Mouse (Mus musculus) monocyte, adult 5-6 weeks (primary cell): ENCODE data around the gene Ccdc85c. TPM values are rescaled to one million over a fixed set of nuclear protein-coding genes. Genes with fewer than 3 reads are reported as not detected.

Experiments used
- ATAC-seq: fragments of 153-309, 156-312 bp; replicated peaks from 2 replicates; pipeline ENCODE4 v1.8.0; 2017; ENCODE audit warnings: mild to moderate bottlenecking; ENCODE audit not compliant: low TSS enrichment, insufficient number of reproducible peaks, severe bottlenecking, poor library complexity, low FRiP score
- total RNA-seq: library from RNA; stranded (forward); fragments of 200-1000, 200-491, 200-594 nt; gene quantifications from 3 replicates; pipeline ENCODE4 v1.2.3, GENCODE M21; 2017

Gene Ccdc85c
- total RNA-seq, 1 experiment from 2014 or later = not detected

GRCm38 (mm10) chr12:108226941-108227340 lies 48.3 kb downstream of the Ccdc85c start:
- ATAC-seq = no peak

GRCm38 (mm10) chr12:108226216-108226615 lies 49.0 kb downstream of the Ccdc85c start:
- ATAC-seq = no peak

GRCm38 (mm10) chr12:108225781-108226180 lies 49.4 kb downstream of the Ccdc85c start:
- no peak for ATAC-seq

- no peak for ATAC-seq
Measured at GRCm38 (mm10) chr12:108223357-108223756, 51.9 kb downstream of the Ccdc85c start.

DNA sequence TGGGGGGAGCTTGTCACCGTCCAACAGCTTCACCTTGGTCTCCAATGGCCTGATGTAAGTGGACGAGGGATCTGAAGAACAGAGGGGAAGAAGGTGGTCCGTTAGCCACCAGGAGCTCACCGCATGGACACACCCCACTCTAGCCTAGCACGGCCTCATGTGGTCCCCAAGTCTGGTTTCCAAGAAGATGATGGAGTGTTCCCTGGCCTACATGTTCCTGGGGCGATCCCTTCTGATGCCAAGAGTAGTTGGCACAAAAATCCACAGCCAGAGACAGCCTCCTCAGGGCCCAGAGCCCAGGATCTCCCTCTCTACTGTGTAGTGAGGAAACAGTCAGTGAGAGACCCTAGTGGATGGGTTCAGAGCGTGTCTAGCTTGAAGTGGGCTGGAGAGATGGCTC lies 53.5 kb downstream of the Ccdc85c start:
- ATAC-seq = no peak

GRCm38 (mm10) chr12:108221206-108221605 lies 54.0 kb downstream of the Ccdc85c start:
- no peak for ATAC-seq

DNA sequence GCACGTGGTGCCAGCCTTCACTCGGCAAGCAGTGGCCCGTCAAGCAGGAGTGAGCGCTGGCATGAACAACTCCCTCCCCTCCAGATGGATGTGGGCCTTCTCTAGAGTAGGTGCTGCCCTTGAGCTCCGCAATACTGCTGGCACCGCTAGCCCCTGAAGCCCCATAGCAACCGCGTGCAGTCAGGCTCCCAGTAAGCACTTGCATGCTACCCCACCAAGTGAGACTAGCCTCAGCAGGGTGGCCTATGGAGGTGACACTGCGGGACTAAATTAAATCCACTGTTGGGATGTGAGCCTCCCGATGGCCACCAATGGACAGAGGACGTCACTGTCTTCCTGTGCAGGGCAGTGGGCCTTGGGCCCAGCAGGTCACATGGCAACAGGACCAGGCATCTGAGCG lies 54.6 kb downstream of the Ccdc85c start:
- no peak for ATAC-seq

DNA sequence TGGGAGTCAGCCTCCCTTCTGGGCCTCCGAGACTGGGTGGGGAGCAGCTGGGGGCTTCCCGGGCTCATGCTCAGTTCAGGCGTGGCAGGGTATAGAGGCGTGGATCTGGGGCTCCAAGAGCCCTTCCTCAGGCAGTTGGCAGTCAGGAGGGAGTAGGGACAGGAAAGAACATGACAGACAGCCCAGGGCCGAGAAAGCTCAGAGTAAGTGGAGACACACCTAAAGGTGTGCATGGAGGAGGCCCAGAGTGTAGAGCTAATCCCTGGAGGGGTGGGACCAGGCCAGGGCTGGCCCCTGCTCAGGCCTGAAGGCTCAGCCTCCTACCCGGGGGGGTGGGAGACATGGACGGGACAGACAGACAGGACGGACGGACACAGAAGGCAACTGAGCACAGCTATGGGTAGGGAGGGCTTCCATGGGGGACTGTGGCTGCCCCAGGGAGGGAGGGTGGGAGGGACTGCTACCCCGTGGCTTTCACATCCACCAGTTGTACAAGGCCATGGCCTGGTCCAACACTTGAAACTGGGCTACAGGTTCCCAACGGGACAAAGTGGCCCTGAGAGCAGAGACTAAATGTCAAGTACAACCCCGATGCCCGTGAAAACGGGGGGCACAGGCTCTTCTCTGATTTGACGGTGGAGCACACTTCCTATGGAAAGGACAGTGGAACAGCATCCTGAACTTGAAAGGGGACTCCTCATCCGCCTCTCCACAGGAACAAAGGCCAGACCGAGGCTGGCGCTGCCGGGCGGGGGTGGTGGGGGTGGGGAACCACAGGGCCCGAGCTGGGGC lies 55.2 kb downstream of the Ccdc85c start:
- ATAC-seq = no peak

DNA sequence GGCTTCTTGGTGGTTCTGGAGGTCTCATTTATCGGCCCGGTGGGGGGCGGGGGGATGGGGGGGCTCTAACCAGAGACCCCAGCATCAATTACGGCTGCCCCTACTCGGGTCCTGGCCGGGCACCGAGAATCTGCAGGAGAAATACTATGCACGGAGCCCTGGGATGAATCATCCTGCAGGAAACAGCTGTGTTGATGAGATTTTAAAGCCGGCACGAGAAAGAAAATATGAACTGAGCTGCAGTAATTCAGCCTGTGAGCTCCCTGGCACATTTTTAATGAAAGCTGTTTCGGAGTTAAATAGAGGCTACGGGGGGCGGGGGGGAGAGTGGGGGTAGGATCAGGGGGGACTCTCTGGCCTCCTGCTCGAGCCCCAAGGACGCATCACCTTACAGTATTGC lies 56.1 kb downstream of the Ccdc85c start:
- ATAC-seq = no peak

DNA sequence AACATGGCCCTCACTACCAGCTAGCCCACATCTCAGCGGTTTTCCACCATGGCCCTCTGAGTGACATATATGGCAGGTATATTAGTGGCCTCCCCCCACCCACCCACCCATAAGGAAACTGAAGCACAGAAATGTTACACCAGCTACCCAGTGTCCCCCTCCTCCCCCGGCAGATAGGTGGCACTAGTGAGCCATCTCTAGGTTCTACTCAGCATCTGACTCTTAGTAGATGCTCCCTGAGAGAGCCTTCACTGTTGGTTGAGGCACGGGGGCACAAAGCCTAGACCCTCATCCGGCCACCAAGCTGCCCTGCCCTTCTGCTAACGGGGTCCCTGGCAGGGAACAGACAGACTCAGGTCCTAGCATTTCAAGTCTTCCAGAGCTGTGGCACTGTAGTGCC lies 57.7 kb downstream of the Ccdc85c start:
- ATAC-seq = no peak

DNA sequence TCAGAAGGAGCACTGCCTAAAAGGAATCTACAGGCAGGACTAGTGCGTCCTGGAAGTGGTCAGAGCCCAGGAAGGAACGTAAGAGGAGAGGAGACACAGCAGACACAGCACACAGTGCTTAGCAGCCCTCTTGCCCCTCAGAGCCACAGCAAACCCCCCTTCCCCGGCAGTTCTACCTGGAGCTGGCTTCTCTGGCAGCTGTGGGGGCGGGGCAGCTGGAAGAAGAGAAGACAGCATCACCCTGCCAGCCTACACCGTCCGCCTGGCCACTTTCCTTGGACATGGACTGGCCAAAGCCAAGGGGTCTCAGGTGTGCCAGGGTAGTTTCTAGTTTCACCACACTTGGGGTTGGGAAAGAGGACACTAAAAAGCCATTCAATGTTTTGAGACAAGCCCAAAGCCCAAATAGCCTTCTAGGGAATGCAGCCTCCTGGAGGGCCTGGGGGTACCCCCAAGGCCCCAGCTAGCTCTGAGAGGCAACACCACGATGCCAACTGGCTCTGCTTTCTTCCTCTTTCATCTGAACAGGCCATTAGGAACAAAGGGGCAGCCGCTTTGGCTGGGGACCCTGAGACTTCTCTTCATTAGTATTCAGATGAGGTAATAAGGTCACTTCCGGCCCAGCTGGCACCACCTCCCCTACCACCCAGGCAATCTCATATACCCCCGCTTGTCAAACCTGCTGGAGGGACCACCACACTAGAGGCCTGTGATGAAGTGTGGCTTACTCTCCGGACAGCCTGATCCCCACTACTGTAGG lies 58.4 kb downstream of the Ccdc85c start:
- no peak for ATAC-seq

DNA sequence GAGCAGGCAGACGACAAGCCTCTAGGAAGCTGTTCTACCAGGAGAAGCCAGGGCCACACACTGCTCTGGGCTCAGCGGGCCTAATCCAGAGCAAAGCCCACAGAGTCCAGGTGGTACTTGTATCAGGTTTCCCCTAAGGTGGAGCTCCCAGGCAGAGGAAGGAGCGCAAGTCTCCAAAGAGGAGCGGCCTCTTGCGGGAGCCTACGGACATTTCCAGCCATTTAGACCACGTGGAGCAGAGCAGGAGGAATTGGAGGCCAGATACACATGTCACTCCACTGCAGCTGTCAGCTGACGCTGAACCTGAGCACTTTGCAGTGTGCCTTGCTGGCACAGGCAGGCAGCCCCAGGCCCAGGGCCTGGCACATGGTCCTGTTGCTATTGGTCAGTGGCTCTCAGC lies 60.1 kb downstream of the Ccdc85c start:
- no peak for ATAC-seq

GRCm38 (mm10) chr12:108213090-108214041 lies 61.9 kb downstream of the Ccdc85c start:
- ATAC-seq = no peak

- ATAC-seq = no peak
Measured at GRCm38 (mm10) chr12:108212476-108212875, 62.7 kb downstream of the Ccdc85c start.

- no peak for ATAC-seq
Measured at GRCm38 (mm10) chr12:108212071-108212470, 63.2 kb downstream of the Ccdc85c start.

DNA sequence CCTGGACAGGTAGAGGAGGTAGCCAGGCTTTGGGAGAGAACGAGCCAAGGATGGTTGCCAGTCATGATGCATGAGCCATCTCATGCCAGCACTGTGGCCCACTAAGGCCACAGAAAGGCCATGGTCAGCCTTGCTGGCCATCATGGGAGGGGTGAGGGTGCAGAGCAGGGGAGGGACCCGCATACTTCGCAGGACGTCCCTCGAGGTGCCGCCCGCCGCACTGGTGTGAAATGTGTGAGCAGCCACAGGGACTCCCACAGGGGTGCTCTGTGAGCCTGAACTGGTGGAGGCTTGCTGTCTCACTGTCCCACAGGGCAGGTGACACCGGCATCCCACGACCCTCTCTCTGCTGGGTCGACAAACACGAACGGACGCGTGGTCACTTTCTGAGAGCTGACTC lies 64.6 kb downstream of the Ccdc85c start:
- no peak for ATAC-seq

DNA sequence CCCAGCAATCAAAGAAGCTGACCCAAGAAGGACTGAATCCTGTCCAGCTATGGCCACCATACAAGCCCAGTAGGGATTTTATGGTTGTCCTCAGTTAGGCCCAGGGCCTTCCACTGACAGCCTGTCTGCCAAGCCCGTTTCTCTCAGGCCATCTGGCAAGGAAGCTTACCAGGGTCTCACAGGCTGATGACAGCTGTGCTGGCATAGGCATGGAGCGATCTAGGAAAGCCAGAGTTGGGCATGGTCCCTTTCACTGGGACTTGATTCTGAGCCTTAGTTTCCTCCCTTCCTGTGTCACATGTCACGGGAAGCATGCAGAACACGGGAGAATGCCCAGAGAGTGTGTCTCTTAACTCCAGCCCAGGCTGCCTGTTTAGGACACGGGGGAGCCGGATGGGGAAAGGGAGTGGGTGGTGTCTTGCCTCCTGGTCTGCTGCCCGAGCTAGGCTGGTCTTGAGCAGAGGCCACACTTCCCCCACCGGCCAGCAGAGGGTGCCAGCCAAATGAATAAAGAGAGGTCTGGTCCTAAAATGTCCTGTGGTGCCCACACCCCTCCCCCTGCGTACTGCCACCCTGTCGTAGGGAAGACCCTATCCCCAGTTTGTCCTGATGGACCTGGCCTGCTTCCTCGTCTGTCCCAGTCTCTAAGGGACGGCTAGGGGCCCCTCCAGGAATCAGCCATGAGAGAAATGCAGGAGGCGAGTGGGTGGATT lies 66.3 kb downstream of the Ccdc85c start:
- no peak for ATAC-seq

DNA sequence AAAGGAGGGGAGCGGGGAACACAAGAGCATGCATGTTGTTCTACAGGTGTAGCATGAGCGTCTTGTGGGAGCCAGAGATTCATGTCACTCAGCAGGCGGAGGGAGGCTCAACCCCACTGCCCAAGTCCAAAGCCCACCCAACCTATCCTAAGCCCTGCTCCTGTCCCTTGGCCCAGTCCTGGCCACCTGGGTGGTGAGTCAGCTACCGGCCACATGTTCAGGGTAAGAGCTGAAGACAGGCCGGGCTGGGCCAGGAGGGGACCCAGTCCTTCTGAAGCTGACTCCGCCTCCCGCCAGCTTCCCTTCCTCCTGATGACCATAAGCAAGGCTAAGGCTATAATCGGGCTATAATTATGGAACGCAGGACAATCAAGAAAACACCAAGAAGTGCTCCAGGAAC lies 67.0 kb downstream of the Ccdc85c start:
- no peak for ATAC-seq
